Mouse (Mus musculus): Measurements from ENCODE around the gene Fbxo33. TPM values are rescaled to one million over a fixed set of nuclear protein-coding genes. Genes with fewer than 3 reads are reported as not detected.

Gene Fbxo33
- total RNA-seq, 2 experiments from 2014 or later, result 62.7 to 68.2 TPM

- intact Hi-C loops (cut with DNase I), result no loop called here
- DNase-seq (ENCODE audit: low spot score in 2 of 2), result no peak
These were observed 13.1 kb downstream of the Fbxo33 start for GRCm38 (mm10) chr12:59206208-59206999.

DNA sequence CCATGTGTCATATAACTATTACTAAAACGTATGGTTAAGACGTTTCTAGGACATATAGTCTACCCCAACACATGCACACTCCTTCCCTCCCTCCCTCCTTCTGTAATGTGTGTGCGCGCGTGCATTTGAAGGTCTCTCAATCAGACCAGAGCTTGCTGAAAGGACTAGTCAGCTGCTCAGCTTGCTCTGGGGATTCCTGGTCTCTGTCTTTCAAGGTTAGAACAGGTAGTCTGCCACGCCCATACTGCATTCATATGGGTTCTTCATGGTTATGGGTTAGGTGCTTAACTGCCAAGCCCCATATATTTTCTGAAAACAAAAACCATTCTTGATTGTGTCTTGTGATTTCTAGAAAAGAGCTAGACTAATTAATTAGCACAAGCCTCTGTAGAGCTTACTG, 14.0 kb downstream of the Fbxo33 start:
- intact Hi-C loops (cut with DNase I), result no loop called here
- DNase-seq (ENCODE audit: low spot score in 2 of 2), result no peak

DNA sequence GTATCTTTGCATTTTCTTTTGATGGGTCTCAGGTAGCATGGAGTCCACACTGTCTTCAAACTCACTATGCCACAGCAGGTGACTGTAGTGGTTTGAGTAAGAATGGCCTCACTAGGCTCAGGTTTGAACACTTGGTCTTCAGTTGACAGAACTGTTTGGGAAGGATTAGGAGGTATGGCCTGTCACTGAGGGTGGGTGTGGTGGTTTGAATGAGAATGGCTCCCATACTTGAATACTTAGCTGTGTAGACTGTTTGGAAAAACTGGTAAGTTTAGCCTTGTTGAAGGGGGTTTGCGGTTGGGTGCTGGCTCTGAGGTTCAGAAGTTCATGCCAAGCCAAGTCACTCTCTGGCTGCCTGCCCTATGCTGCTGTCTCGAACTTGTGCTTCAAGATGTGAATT, 20.2 kb downstream of the Fbxo33 start:
- DNase-seq (ENCODE audit: low spot score in 2 of 2), result no peak
- intact Hi-C loops (cut with DNase I), result no loop called here

DNA sequence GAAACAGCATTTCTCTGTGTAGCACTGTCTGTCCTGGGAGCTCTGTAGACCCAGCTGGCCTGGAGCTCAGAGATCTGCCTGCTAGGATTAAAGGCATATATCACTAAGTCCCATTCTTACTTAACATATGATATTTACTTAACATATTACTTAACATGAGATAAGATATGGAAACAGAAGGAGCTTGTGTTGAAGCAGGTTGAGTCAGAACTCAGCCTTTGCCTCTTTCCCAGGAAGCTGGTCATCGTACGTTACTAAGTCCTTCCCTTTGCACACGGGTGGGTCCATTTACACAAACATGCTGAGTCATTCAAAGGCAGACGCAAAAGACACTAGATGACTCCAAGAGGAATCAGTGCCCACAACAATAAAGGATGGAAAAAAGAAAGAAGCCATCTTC, 20.8 kb downstream of the Fbxo33 start:
- DNase-seq (ENCODE audit: low spot score in 2 of 2), result no peak
- intact Hi-C loops (cut with DNase I), result no loop called here

DNA sequence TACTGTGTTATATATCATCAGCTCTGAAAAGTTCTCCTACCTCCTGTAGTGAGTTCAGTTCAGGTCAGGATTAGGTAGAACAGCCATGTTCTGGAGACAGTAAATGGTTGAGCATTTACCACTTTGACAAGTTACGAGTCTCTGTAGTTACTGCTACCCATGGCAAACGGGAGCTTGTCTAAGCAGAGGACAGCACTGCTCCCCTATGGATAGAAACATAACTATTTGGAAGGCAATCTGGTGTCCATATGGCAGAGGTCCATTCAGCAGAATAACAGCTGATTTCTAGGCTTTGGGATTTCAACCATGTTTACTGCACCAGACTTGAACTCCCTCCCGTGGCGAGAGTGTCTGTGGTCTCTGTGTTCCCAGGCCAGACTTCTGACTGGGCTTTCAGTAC, 23.6 kb downstream of the Fbxo33 start:
- DNase-seq (ENCODE audit: low spot score in 2 of 2), result no peak
- intact Hi-C loops (cut with DNase I), result no loop called here

GRCm38 (mm10) chr12:59195065-59195464, 24.5 kb downstream of the Fbxo33 start:
- intact Hi-C loops (cut with DNase I), result no loop called here

DNA sequence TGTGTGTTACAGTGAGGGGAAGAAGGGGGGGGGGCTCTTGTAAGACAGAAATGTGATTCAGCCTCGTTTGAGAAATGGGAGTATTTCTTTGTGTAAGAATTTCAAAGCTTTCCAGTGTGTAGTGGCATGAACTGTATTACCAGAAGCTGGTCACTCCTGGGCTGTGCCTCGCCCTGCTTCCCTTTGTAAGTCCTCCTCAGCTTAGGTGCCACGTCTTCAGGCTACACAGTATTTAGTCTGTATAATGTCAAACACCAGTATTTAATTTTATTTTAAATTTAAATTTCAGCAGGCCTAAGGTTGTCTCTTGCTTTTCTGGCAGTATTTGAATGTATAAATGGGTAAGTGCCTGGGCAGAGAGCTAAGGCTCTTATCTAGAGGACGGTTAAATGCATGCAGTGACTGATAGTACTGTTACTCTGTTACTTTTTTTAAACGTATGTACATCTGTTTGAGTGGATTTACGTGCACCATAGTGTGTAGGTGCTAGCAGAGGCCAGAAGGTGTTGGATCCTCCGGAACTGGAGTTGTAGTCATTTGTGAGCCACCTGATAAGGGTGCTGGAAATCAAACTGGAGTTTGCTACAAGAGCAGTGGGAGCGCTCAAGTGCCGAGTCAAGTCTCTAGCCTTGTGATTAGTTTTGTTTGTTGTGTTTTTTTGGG, 25.1 kb downstream of the Fbxo33 start:
- intact Hi-C loops (cut with DNase I), result no loop called here

More at GRCm38 (mm10) chr12:59195065-59195464, 24.5 kb downstream of the Fbxo33 start:
- DNase-seq (ENCODE audit: low spot score in 2 of 2), result no peak

DNA sequence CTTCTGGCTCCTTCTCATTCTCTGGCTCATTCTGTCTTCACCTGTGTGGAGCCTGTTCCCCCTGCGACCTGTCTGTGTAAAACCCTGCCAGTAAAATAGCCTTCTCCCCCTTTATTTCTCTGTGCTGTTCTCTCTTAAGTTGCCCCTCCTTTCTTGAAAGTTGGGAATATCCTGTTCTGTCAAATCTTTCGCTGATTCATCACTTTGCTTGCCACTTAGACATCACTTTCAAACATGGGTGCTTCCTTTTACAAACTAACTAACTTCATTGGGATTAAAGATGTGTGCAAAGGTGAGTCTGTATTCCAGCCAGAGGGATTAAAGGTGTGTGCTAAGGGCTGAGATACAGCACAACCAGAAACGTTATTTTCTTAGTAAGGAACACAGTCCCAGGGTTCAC, 25.9 kb downstream of the Fbxo33 start:
- no peak for DNase-seq (ENCODE audit: low spot score in 2 of 2)
- intact Hi-C loops (cut with DNase I), result no loop called here

More for the DNA sequence above, 25.1 kb downstream of the Fbxo33 start:
- DNase-seq (ENCODE audit: low spot score in 2 of 2), result no peak

GRCm38 (mm10) chr12:59188086-59188682, 31.3 kb downstream of the Fbxo33 start:
- DNase-seq (ENCODE audit: low spot score in 2 of 2), result no peak
- intact Hi-C loops (cut with DNase I), result no loop called here

GRCm38 (mm10) chr12:59177814-59178213, 41.7 kb downstream of the Fbxo33 start:
- DNase-seq (ENCODE audit: low spot score in 2 of 2), result peak; percentile 10 to 21
- intact Hi-C loops (cut with DNase I), result no loop called here

DNA sequence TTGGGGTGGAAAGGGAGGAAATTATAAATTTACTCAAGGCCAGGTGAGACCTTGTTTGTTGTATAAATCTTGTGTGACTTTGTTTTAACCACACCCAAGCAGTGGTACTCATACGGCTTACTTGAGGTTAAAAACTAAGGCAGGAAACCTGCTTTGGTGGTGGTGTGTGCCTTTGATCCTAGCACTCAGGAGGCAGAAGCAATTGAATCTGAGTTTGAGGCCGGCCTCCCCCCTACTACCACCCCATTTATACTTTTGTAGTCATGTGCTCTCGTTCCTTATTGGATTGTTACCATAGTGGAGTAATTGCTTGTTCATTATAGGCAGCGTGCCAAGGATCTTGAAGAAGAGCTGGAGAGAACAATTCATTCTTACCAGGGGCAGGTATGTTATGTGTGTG, 49.6 kb downstream of the Fbxo33 start:
- intact Hi-C loops (cut with DNase I), result no loop called here
- no peak for DNase-seq (ENCODE audit: low spot score in 2 of 2)

DNA sequence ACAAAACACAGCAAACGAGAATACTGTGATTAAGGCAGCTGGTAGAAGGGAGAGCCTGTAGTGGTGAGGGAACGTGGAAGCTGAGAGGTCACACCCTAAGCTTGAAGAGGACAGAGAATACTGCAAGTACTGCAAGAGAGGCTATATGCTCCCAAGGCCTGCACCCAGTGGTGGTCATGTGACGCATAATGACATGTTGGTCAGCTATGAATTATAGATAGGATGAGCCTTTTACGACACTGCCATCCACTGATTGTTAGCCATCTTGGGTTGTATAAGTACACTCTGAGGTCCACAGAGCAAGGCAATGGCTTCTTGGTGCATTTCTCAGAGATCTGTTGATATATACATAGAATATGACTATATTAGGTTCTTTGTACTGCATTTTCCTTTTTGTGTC, 53.0 kb downstream of the Fbxo33 start:
- intact Hi-C loops (cut with DNase I), result no loop called here
- DNase-seq (ENCODE audit: low spot score in 2 of 2), result no peak

DNA sequence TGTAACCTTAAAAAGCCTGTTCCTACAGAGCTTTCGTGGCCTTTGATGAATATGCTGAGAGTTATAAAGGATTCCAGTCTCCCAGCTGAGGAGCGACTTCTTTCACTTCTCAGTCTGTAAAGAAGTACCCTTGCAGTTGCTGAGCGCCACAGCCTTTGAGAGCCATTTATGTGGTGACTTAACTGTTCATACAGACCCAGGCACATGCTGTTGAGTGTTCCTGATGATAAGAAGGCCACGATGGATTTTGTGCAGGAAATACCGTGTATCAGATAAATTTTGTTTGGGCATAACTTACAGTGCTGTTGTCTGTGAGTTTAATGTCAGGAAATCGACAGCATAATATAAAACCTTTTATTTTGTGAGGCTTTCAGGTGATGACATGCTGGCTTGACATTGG, 55.0 kb downstream of the Fbxo33 start:
- intact Hi-C loops (cut with DNase I), result no loop called here

DNA sequence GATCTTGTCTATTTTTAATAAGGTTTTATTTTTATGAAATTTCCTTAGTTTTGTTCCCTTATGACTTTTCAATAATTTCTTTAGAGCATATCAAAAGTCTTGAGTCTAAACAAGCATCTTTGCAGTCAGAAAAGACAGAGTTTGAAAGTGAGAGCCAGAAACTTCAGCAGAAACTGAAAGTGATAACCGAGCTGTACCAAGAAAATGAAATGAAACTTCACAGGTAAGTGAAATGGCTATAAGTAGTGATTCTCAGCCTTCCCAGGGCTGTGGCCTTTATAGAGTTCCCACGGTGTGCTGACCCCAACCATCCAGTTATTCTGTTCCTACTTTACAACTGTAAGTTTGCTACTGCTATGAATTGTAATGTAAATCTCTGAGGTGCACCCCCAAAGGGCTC, 56.7 kb downstream of the Fbxo33 start:
- intact Hi-C loops (cut with DNase I), result no loop called here
- no peak for DNase-seq (ENCODE audit: low spot score in 2 of 2)

More for the DNA sequence above, 55.0 kb downstream of the Fbxo33 start:
- no peak for DNase-seq (ENCODE audit: low spot score in 2 of 2)

DNA sequence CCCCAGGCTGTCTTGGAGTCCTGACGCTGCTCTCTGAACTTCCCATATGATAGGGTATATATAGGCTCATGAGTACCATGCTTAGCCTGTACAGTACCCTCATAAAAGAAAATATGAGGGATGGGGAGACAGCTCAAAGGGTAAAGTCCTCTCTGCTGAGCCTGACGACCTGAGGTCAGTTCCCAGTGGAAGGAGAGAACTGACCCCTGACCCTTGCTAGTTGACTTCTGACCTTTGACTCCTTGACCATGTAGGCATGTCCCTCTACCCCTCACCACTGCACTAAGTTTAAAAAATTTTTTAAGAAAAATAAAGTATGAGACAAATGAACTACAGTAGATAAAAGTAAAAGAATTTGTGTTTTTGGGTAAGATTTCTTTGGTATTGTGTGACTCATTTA, 58.4 kb downstream of the Fbxo33 start:
- intact Hi-C loops (cut with DNase I), result no loop called here
- no peak for DNase-seq (ENCODE audit: low spot score in 2 of 2)

Small RNA genes lying within 50 kb of the gene (microRNA-seq; reads per million reads assigned to microRNA genes)
- not detected for gene Gm27284

Other genes with a start within 250 kb of the Fbxo33 start
- gene Sec23a, start 207.7 kb downstream of the Fbxo33 start, total RNA-seq (2021), result 100 to 1,000 TPM in 1 of 2 experiments, 10 to 100 TPM in 1; 96.3 to 103 TPM
- gene Gemin2, start 206.3 kb downstream of the Fbxo33 start, total RNA-seq (2021), result 1 to 10 TPM; 7.0 to 7.3 TPM
- gene Trappc6b, start 158.3 kb downstream of the Fbxo33 start, total RNA-seq (2021), result 100 to 1,000 TPM; 117 to 122 TPM
- gene Pnn, start 152.8 kb downstream of the Fbxo33 start, total RNA-seq (2021), result 10 to 100 TPM; 49.3 to 71.7 TPM
- gene Mia2, start 123.9 kb downstream of the Fbxo33 start, total RNA-seq (2021), result 10 to 100 TPM; 41.3 to 51.0 TPM

Data from left cerebral cortex, postnatal 36 days (tissue).